Mouse (Mus musculus) megakaryocyte, adult 5-6 weeks (primary cell): ENCODE measurements around the gene B3galt4. TPM values are rescaled to one million over a fixed set of nuclear protein-coding genes. Genes with fewer than 3 reads are reported as not detected.
"Not testable (repeated sequence)": the region's sequence is repeated elsewhere in the genome, so short reads cannot be mapped to it uniquely, and the experiment has no call there.

ENCODE experiments used
- ATAC-seq: 2 replicates; pipeline ENCODE4 v1.8.0; 2016; ENCODE audit warnings: mild to moderate bottlenecking, inconsistent platforms; ENCODE audit not compliant: poor library complexity, severe bottlenecking
- total RNA-seq, 2 experiments: library from RNA; stranded (forward) in 1 of 2; stranded (reverse) in 1 of 2; fragments of 153-499, 151-499 nt in 1 of 2; fragments of 221-1000, 200-1000 nt in 1 of 2; gene quantifications; 2 replicates each; pipeline versions ENCODE4 v1.2.3 to v1.2.4; 2015 to 2017

Gene B3galt4
- total RNA-seq (2015) (3.5 and 4.0 TPM in 2 replicates), total RNA-seq (2017) (4.9 and 5.7 TPM in 2 replicates)

DNA sequence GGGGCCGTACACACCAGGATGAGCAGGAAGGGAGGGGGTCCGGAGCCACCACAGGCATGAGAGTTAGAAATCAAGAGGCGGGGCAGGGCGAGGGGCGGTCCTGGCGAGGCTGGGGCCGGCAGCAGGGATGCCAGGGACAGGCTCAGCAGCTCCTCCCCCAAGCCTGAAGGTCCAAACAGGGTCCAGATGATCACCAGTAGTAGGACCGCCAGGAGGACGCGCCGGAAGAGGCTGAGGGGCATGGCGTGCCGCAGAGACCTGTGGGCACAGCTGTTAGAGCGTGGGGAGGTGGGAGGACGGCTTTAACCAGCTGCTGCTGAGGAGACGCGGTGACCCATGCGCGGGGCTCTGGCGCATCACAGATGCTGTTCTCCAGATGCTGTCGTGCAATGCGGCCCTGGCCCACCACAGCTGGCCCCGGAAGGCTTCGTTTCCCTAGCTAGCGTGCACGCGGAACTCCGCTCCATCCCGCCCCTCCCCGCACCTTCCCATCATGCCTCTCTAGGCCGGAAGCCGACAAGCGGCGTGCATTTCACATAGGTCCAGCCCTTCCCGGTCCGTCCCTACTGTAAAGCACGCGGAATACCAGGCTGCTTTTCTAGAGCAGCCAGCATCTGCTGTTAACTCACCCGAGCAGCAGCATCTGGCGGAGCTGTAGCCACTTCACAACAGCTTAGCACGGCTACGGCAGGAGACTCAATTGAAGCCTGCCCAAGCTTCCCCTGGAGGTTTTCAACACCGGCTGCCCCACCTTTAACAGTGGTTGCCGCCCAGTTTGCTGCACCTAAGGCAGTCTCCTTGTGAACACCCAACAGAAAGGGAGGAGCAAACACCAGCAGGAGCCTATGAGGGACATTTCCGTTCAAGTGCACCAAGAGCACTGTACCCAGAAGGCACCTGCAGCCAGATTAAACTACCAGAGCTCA, at the start of gene B3galt4:
Gene B3galt4, minus strand, starts transcription at position 468 of the 926 bp plus-strand sequence.
- peak; percentile 64 for ATAC-seq

DNA sequence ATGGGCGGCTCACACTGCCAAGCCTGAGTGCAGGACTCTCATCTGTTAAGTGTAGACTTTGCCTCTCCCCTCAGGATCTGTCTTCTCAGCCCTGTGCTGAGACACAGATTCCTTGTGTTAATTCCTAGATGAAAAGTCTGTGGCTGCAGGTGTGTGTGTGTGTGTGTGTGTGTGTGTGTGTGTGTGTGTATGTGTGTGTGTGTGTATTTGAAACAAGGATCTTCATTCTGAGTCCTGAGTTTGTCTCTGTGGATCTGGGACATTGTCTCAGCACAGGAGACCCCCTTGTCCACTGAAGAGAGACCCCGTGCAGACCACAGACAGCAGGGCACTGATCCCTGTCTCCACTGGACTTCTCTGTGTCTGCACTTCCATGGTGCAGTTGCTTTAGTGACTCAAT, 49.5 kb upstream of the B3galt4 start:
- not testable (repeated sequence) for ATAC-seq

DNA sequence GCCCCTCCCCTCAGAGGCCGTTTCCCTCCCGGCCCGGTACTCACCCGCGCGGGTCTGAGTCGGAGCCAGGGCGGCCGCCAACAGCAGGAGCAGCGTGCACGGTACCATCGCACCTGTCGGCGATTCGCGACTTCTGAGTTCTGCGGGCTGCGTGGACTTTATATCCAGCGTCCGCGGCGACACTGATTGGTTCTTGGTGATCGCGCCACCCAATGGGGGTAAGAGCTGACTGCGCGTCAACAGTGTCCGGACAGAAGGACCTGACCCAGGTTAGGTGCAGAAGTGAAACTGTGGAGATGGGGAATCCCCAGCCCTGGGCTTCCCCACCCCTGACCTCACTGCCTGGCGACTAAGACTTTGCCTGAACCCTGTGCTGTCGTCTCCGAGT, 48.9 kb upstream of the B3galt4 start, which contains the start of gene H2-K1:
Gene H2-K1, minus strand, starts transcription at position 198 of the 388 bp plus-strand sequence.
- ATAC-seq, result peak; percentile 96

DNA sequence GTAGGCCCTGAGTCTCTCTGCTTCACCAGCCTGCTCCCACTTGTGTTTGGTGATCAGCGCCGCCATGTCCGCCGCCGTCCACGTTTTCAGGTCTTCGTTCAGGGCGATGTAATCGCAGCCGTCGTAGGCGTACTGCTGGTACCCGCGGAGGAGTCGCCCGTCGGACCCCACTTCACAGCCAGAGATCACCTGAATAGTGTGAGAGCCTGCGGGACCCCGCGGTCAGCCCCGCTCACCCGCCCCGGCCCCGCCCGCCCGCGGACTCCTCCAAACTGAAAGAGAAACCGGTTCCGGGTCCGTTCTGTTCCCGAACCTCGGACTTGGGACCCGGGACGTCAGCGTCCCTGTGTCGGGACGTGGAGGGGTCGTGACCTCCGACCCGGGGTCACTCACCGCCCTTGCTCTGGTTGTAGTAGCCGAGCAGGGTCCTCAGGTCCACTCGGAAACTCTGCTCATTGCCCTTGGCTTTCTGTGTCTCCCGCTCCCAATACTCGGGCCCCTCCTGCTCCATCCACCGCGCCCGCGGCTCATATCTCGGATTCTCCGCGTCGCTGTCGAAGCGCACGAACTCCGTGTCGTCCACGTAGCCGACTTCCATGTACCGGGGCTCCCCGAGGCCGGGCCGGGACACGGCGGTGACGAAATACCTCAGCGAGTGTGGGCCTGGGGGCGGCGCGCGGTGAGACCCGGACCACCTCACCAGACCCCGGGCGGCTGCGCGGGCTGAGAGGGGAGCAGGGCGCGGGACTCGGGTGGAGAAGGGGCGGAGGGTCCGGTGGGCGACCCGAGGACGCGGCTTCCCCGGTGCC, 48.3 kb upstream of the B3galt4 start:
- no peak for ATAC-seq

DNA sequence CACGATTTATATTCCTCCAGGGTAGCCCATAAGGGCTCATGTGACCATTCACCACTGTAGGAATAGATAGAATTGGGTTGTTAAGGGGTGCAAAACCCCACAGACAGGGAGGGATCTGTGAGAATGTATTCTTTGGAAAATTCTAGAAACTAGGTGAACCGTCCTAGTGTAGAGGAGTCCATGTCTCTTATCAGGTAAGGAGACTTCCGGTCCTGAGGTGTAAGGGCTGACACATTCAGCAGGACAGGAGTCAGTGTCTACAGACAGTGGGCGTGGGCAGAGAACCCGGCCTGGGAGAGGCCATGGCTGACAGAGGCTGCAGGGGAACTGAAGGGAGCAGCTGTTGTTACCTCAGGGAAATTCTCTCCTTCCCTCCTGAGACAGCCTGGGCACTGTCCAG, 47.4 kb upstream of the B3galt4 start:
- ATAC-seq, result not testable (repeated sequence)

DNA sequence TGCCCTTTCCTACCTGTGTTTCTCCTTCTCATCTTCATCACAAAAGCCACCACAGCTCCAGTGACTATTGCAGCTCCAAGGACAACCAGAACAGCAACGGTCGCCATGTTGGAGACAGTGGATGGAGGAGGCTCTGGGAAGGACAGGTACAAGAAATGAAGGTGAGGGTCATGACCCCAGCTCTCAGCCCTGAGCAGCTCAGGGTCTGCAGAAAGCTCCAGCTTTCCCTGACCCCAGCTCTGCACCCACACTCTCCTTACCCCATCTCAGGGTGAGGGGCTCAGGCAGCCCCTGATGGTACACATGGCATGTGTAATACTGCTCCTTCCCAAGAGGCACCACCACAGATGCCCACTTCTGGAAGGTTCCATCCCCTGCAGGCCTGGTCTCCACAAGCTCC, 45.7 kb upstream of the B3galt4 start:
- ATAC-seq, result not testable (repeated sequence)

DNA sequence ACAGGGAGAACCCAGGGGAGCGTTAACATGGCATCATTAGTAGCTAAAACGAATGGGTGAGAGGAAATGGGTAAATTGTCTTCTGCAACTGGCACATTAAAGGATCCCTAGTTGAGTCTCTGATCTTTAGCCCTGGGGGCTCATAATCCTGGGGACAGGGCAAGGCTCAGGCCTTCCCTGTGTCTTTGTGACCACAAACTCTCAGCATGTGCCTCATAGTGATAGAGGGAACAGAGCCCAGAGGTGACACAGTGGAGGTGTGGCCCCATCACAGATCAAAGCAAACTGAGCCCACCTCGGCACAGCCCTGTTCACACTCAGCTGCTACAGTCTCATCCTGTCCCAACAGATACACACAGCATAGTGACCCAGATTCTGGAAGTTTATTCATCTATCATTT, 44.4 kb upstream of the B3galt4 start:
- ATAC-seq, result no peak

DNA sequence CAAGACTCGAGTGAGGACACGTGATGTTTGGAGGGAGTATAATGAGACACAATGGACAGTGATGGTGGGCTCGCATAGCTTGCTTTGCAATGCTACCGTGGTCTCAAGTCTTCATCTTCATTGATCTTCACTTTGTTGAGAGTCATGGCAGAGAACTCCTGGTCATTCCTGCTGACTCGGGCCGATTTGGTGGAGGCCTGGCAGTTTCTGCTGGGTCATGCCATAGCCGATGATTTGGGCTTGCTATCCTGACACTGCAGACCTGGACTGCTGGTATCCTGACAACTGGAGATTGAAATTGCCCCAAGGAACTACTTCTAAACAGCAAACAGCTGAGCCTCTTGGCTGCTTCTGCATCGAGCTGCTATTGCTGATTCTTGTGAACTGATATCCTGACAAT, 43.7 kb upstream of the B3galt4 start:
- no peak for ATAC-seq

DNA sequence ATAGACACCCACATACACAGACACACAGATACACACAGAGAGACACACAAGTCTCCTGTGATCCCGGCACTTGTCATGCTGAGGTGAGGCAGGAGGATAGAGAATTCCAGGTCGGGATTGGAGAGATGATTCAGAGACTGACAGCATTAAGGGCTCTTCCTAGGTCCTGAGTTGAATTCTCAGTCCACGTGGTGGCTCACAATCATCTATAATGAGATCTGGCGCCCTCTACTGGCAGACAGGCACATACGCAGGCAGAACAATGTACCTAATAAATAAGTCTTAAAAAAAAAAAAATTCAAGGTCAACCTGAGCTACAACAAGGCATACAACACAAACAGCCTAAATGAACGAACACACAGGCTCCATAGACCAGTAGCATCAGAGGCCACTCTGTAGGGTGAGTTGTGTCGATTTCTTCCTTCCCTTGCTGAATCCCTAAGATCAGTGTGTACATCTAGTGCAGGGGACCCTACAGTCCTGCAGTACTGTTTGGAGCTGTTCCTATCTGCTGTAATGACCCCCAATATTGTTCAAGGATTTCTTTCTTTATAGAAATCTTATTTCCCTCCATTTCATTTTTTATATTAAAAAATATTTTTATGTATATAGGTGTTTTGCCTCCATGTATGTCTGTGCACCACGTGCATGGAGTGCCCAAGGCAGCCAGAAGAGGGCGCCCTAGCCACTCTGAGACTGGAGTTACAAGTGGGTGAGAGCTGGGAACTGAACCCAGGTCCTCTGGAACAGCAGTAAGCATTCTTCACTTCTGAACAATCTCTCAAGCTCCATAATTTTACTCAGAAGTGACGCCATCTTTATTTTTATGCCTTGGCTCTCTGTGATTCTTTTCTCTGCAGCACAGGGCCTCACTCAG, 40.7 kb upstream of the B3galt4 start:
- ATAC-seq, result peak; percentile 79

DNA sequence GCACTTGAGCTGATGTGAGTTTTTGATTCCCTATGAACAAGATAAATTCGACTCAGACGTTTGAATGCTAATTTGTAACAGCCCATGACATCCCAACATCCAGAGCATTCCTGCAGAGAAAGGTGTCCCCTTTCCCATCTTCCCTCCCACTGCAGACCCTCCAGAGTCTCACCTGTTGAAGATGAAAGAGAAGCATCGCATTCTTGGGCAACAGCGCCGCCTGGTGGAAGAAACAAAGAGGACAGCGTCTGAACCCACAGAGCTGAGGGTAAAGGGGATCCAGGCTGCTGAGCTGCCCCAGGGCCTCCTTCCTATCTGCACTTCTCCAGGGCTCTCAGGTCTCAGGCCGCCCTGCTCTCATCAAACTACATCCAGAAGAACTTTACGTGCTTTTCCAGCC, 30.8 kb upstream of the B3galt4 start:
- ATAC-seq, result not testable (repeated sequence)

DNA sequence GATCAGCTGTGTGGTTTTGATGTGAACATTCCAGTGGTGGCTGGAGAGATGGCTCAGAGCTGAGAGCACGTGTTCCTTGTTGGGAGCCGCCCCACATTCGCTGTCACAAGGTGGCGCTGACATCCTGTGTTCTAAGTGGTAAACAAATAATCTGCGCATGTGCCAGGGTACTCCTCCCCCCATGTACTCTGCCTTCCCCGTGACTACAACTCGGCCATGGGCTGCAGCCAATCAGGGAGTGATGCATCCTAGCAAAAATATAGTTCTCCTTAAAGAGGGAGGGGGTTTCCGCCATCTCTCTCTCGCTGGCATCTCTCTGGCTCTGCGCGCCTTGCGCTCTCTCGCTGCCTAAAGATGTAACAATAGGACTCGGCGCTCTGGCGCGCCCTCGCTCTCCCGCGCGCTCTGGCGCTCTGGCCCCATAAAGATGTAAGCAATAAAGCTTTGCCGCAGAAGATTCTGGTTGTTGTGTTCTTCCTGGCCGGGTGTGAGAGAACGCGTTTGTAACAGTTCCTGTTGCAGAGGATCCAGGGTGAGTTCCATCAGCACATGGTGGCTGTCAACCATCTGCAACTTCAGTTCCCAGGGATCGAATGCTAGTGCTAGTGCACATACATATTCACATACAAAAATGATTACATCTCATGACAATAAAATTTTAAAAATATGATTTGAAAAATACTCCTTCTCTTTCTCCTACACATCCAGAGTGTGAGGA, 30.1 kb upstream of the B3galt4 start:
- ATAC-seq, result peak; percentile 65

DNA sequence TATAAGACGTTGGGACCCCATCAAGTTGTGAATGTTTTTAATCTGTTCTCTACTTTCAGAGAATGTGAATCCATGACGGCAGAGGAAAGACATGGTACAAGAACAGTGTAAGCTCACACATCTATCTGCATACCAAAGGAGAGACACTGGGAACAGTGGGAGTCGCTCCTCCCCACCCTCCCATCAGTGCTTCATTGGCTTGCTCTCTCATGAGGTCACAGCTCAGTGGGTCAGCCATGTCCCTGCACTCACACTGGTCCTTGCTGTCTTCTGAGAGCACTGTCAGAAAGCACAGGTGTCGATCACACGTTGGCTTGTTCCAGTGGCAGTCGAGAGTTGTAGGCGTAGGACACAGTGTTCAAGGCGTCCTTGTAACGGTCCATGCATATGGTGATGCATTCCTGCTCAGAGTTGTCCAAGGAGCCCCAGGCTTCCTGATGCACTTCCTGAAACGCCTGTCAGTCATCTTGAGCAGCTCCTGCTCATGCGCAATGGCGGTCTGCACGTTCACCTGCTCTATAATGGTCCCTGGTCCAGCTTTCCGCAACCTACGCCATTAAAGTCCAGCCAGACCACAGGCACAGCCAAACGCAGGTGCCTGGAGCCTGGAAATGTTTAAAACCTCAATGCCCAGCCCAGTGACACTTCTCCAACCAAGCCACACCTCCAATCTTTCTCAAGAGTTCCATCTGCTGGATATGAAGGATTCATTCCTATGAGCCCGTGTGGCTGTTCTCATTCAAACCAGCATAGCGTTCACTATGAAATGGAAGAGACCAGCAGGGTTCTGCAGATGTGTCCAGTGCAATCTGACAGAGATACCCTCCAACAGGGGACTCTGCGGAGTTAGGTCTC, 29.1 kb upstream of the B3galt4 start:
- no peak for ATAC-seq

DNA sequence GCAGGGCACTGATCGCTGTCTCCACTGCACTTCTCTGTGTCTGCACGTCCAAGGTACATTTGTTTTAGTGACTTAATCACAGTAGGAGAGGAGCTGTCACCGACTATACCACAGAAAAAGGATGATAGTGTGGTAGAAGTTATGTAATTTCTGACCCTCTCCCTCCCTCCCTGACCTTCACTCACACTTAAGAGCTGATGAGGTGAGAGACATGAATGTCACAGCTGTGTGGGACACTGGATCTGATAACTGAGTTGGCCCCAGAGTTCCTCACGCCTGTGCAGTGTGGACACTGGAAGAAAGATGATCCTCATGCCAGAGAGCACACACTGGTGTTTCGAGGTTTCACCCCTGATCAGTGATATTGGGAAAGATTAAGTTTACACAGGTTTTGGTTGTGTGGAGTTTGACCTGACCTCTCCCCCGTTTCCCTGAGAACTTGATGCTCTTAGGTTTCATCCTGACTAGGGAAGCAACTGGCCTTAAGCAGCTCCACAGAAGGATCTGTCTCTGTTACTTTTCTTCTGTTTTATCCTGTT, 28.3 kb upstream of the B3galt4 start:
- ATAC-seq, result no peak

DNA sequence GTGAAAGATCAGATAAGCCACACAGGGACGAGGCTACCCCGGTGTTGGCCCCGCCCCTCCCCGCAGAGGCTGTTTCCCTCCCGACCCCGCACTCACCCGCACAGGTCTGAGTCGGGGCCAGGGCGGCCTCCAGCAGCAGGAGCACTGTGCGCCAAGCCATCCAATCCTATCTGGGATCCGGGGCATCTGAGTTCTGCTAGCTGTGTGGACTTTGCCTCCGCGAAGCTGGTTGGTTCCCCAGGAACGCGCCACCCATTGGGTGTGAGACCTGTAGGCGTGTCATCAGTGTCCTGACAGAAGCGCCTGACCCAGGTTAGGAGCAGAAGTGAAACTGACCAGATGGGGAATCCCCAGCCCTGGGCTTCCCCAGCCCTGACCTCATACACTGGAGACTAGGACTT, 27.3 kb upstream of the B3galt4 start:
- ATAC-seq, result peak; percentile 93

DNA sequence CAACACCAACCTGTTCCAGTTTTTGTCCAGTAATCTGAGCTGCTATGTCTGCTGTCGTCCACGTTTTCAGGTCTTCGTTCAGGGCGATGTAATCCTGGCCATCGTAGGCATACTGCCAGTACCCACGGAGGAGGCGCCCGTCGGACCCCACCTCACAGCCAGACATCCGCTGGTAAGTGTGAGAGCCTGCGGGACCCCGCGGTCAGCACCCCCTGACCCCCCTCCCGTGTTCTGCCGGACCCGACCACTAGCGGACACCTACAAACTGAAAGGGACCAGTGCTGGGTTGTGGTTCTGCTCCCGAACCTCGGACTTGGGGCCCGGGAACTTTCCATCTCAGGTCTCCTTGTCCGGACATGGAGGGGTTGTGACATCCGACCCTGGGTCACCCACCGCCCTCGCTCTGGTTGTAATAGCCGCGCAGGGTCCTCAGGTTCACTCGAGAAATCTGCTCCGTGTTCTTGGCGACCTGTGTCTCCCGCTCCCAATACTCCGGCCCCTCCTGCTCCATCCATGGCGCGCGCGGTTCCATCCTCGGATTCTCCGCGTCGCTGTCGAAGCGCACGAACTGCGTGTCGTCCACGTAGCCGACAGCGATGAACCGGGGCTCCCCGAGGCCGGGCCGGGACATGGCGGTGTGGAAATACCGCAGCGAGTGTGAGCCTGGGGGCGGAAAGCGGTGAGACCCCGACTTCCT, 26.7 kb upstream of the B3galt4 start:
- no peak for ATAC-seq

DNA sequence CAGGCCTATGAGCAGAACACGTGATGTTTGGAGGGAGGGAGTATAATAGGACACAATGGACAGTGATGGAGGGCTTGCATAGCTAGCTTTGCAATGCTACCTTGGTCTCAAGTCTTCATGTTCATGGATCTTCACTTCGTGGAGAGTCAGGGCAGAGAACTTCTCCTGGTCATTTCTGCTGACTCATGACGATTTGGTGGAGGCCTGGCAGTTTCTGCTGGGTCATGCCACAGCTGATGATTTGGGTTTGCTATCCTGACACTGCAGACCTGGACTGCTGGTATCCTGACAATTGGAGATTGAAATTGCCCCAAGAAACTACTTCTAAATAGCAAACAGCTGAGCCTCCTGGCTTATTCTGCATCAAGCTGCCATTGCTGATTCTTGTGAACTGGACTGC, 22.3 kb upstream of the B3galt4 start:
- ATAC-seq, result no peak

DNA sequence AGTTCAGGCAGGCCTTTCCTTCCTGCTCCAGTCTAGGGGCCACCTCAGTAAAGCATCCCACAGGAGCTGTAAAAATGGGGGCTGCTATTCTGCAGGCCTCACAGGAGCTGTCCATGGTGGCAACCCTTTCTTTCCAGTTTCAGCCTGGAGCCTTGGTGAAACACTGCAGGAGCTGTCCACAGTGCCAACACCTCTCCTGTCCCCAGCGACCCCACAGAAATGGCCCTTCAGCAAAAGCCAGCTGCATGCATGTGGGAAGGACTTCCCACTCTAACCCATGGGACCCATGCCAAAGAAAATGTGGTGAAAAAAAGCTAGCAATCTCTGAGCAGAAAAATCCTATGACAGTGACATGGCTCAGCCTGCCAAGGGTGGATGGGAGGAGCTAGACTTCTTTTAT, 21.4 kb upstream of the B3galt4 start:
- ATAC-seq, result no peak

DNA sequence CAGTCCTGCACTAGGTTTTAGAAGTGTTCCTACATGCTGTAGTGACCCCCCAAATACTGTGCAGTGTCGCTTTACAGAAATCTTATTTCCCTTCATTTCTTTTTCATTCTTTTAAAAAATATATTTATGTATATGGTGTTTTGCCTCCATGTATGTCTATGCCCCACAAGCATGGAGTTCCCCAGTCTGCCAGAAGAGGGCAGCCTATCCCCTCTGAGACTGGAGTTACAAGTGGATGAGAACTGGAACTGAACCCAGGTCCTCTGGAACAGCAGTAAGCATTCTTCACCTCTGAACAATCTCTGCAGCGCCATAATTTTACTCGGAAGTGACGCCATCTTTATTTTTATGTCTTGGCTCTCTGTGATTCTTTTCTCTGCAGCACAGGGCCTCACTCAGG, 18.1 kb upstream of the B3galt4 start:
- ATAC-seq, result no peak
